19 mouse cellular contexts compared by ENCODE assay signal in genomic region chr12:48391008-48391407, GRCm38 (mm10).
DNase-seq lines count a peak whose midpoint lies in the region; ATAC-seq and TF ChIP-seq lines count a peak whose summit lies in the region.
"Had no signal": no experiment of that assay in that cellular context is flagged by ENCODE, and none has a peak within 500 bp of the region (broad histone marks: within the 10 kb centered on the region; RNA-seq: fewer than 3 reads in every experiment).

No protein-coding gene starts in this region.

- no peaks in the 10 kb centered on the region for H3K36me3 ChIP-seq in neural tube, embryonic 11.5 days (ENCODE audit: control insufficient read depth, insufficient read depth, low read length)
- H3K36me3 ChIP-seq in neural tube, embryonic 15.5 days, result no peaks in the 10 kb centered on the region
- H3K36me3 ChIP-seq in heart, embryonic 12.5 days, result no peaks in the 10 kb centered on the region
- H3K36me3 ChIP-seq: limb, embryonic 15.5 days; neural tube, embryonic 13.5 days had no signal

- peak; percentile 15; the same call in 1 of the 2 replicates for TF ChIP-seq CTCF in gastrocnemius, adult 2 months (IDR thresholded peaks at IDR 0.05)

- H3K4me3 ChIP-seq in gastrocnemius, adult 2 months, result no peak overlapping the region
- no peak overlapping the region for H3K4me3 ChIP-seq in neural tube, embryonic 11.5 days (ENCODE audit: low read depth, low read length)
- H3K4me3 ChIP-seq in neural tube, embryonic 15.5 days (replicated peaks), result no peak overlapping the region
- H3K4me3 ChIP-seq in heart, embryonic 12.5 days, result no peak overlapping the region
- H3K4me3 ChIP-seq: erythroblast, embryonic 14.5 days; limb, embryonic 15.5 days; neural tube, embryonic 13.5 days had no signal

- 65% methylated on average over 4 of the region's 4 CpGs for WGBS in neural tube, embryonic 11.5 days
- 61% methylated on average over 4 of the region's 4 CpGs for WGBS in neural tube, embryonic 15.5 days
- WGBS in heart, embryonic 12.5 days, result 63% methylated on average over 4 of the region's 4 CpGs

- H3K27ac ChIP-seq in gastrocnemius, adult 2 months, result no peak overlapping the region
- no peak overlapping the region for H3K27ac ChIP-seq in neural tube, embryonic 11.5 days (ENCODE audit: low read depth, low read length)
- H3K27ac ChIP-seq in neural tube, embryonic 15.5 days (replicated peaks), result no peak overlapping the region
- no peak overlapping the region for H3K27ac ChIP-seq in heart, embryonic 12.5 days (ENCODE audit: poor library complexity, severe bottlenecking)
- H3K27ac ChIP-seq: limb, embryonic 15.5 days; neural tube, embryonic 13.5 days had no signal

- H3K9ac ChIP-seq in neural tube, embryonic 11.5 days (ENCODE audit: low read length), result no peak overlapping the region
- H3K9ac ChIP-seq in neural tube, embryonic 15.5 days (replicated peaks), result no peak overlapping the region
- no peak overlapping the region for H3K9ac ChIP-seq in heart, embryonic 12.5 days
- H3K9ac ChIP-seq: limb, embryonic 15.5 days; liver, postnatal 0 days; neural tube, embryonic 13.5 days had no signal

- H3K4me1 ChIP-seq in neural tube, embryonic 11.5 days (ENCODE audit: control insufficient read depth, insufficient read depth, low read length), result no peaks in the 10 kb centered on the region
- no peaks in the 10 kb centered on the region for H3K4me1 ChIP-seq in neural tube, embryonic 15.5 days
- no peaks in the 10 kb centered on the region for H3K4me1 ChIP-seq in heart, embryonic 12.5 days (replicated peaks)
- H3K4me1 ChIP-seq: limb, embryonic 15.5 days; neural tube, embryonic 13.5 days had no signal

- ATAC-seq in neural tube, embryonic 11.5 days (ENCODE audit: insufficient read depth, low FRiP score, low TSS enrichment), result peak; percentile 48; the same call in 1 of the 2 replicates
- no peak for ATAC-seq in neural tube, embryonic 15.5 days (ENCODE audit: low FRiP score)
- no peak for ATAC-seq in heart, embryonic 12.5 days (ENCODE audit: insufficient number of reproducible peaks, low FRiP score)
- ATAC-seq: inflammation-experienced regulatory T-cells, adult 6 months; liver, postnatal 0 days had no signal

- H3K9me3 ChIP-seq in neural tube, embryonic 11.5 days (ENCODE audit: control insufficient read depth, low read length), result no peaks in the 10 kb centered on the region
- no peaks in the 10 kb centered on the region for H3K9me3 ChIP-seq in neural tube, embryonic 15.5 days (replicated peaks)
- no peaks in the 10 kb centered on the region for H3K9me3 ChIP-seq in heart, embryonic 12.5 days (replicated peaks)
- H3K9me3 ChIP-seq: limb, embryonic 15.5 days; neural tube, embryonic 13.5 days had no signal

- no peaks in the 10 kb centered on the region for H3K27me3 ChIP-seq in neural tube, embryonic 11.5 days (ENCODE audit: control insufficient read depth, insufficient read depth, low read length)
- no peaks in the 10 kb centered on the region for H3K27me3 ChIP-seq in neural tube, embryonic 15.5 days (replicated peaks)
- H3K27me3 ChIP-seq in heart, embryonic 12.5 days (replicated peaks), result no peaks in the 10 kb centered on the region
- H3K27me3 ChIP-seq: limb, embryonic 15.5 days; neural tube, embryonic 13.5 days had no signal

- no peak overlapping the region for H3K4me2 ChIP-seq in neural tube, embryonic 11.5 days (ENCODE audit: low read depth)
- no peak overlapping the region for H3K4me2 ChIP-seq in neural tube, embryonic 15.5 days
- no peak overlapping the region for H3K4me2 ChIP-seq in heart, embryonic 12.5 days
- H3K4me2 ChIP-seq: heart, embryonic 11.5 days; limb, embryonic 15.5 days; neural tube, embryonic 13.5 days had no signal

- intact Hi-C loops in gastrocnemius, adult 2 months (cut with DNase I), result no loop called here

- no peak for DNase-seq in gastrocnemius, adult 2 months
- DNase-seq in gastrocnemius, postnatal 10 days, result no peak
- DNase-seq in neural tube, embryonic 11.5 days (ENCODE audit: low spot score), result peak; percentile 14
- DNase-seq in R1 (ENCODE audit: low read depth, low spot score), result peak; percentile 4
- DNase-seq in urinary bladder, postnatal 25 days (ENCODE audit: low spot score), result no peak
- DNase-seq: cerebellum, adult 11 months; gastrocnemius, postnatal 36 days; heart, postnatal 36 days; liver, postnatal 0 days; right cerebral cortex, adult 18-20 months; spleen, adult 18-20 months; thymus, postnatal 14 days had no signal

Comparison
In these comparisons a context has a peak if more than half of its experiments do, and no peak if none do; other contexts are left out.
1. DNase-seq: peak in neural tube, embryonic 11.5 days (single experiment) and R1 (single experiment); none in gastrocnemius, adult 2 months (single experiment), gastrocnemius, postnatal 10 days (single experiment) and urinary bladder, postnatal 25 days (single experiment).